In the genomic region with DNA sequence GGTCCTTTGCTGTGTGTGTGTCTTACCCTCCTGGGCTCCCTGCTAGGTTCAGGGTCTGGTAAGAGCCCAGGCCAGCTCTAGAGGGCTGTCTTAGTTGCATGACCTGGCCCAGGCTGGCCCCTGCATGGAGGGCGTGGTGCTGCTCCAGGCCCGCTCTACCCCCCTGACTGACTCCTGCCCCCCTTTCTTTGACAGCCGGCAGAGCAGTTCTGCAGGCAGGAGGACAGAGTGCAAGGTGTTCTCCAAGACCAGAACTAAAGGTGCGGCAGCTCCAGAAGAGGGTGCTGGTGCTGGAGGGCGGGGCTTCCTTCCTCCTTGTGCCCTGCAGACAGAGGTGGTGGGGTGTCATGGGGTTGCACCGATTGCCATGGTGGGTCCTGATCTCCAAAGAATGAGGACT, we compare ENCODE assay signal across 21 mouse cellular contexts. TPM values are rescaled to one million over a fixed set of nuclear protein-coding genes. Genes with fewer than 3 reads are reported as not detected.
A peak's percentile ranks its signal among the peaks of the same experiment; 100 is the strongest.
DNase-seq lines count a peak whose midpoint lies in the region; ATAC-seq and TF ChIP-seq lines count a peak whose summit lies in the region.
"Had no signal": no experiment of that assay in that cellular context is flagged by ENCODE, and none has a peak within 500 bp of the region (broad histone marks: within the 10 kb centered on the region; RNA-seq: fewer than 3 reads in every experiment).

No protein-coding gene starts in this region.

- TF ChIP-seq POLR2A in myocyte (IDR thresholded peaks at IDR 0.05; ENCODE audit: insufficient read length, low read depth), result no peak

- H3K9ac ChIP-seq in kidney, embryonic 15.5 days, result no peak overlapping the region
- H3K9ac ChIP-seq: hindbrain, embryonic 12.5 days; limb, embryonic 15.5 days; liver, embryonic 15.5 days; neural tube, embryonic 12.5 days had no signal

- H3K27ac ChIP-seq in kidney, embryonic 15.5 days, result no peak overlapping the region
- H3K27ac ChIP-seq: hindbrain, embryonic 12.5 days; left cerebral cortex, adult 2 months; limb, embryonic 15.5 days; liver, embryonic 15.5 days; neural tube, embryonic 12.5 days had no signal

- H3K27me3 ChIP-seq in kidney, embryonic 15.5 days, result no peaks in the 10 kb centered on the region
- H3K27me3 ChIP-seq in myocyte (ENCODE audit: control insufficient read depth, insufficient read depth, insufficient read length), result no peaks in the 10 kb centered on the region
- H3K27me3 ChIP-seq: hindbrain, embryonic 12.5 days; limb, embryonic 15.5 days; liver, embryonic 15.5 days; neural tube, embryonic 12.5 days had no signal

- no peak overlapping the region for H3K4me2 ChIP-seq in kidney, embryonic 15.5 days
- H3K4me2 ChIP-seq in myocyte (ENCODE audit: low read depth), result peak overlapping the region; percentile 49
- H3K4me2 ChIP-seq: hindbrain, embryonic 12.5 days; limb, embryonic 15.5 days; liver, embryonic 15.5 days; neural tube, embryonic 12.5 days had no signal

- H3K36me3 ChIP-seq in kidney, embryonic 15.5 days, result peaks cover 13% of the 10 kb centered on the region
- no peaks in the 10 kb centered on the region for H3K36me3 ChIP-seq in myocyte (ENCODE audit: control insufficient read depth, insufficient read depth)

- H3K79me2 ChIP-seq in myocyte (ENCODE audit: control insufficient read depth, insufficient read depth), result peaks cover 5% of the 10 kb centered on the region

- no peak overlapping the region for H3K4me3 ChIP-seq in kidney, embryonic 15.5 days (replicated peaks)
- H3K4me3 ChIP-seq in myocyte, result no peak overlapping the region
- H3K4me3 ChIP-seq: hindbrain, embryonic 12.5 days; left cerebral cortex, adult 2 months; limb, embryonic 15.5 days; liver, embryonic 15.5 days; neural tube, embryonic 12.5 days had no signal

- DNase-seq in kidney, adult 11 months, result peak; percentile 35
- DNase-seq in lung, postnatal 36 days, result peak; percentile 33
- no peak for DNase-seq in lung, postnatal 4 days
- no peak for DNase-seq in embryo, embryonic 9.5 days (ENCODE audit: extremely low spot score)
- DNase-seq: adrenal gland, postnatal 36 days; cerebellum, adult 9-10 months; left cerebral cortex, postnatal 4 days; lung, postnatal 10 days; midbrain, embryonic 14.5 days; right cerebral cortex, postnatal 14 days; thymus, adult 18-20 months; thymus, postnatal 36 days had no signal

- 81% methylated on average over 6 of the region's 6 CpGs for WGBS in kidney, embryonic 15.5 days

- peaks cover 19% of the 10 kb centered on the region for H3K4me1 ChIP-seq in kidney, embryonic 15.5 days
- H3K4me1 ChIP-seq: hindbrain, embryonic 12.5 days; neural tube, embryonic 12.5 days had no signal

- H3K9me3 ChIP-seq in kidney, embryonic 15.5 days (replicated peaks), result no peaks in the 10 kb centered on the region
- H3K9me3 ChIP-seq: hindbrain, embryonic 12.5 days; limb, embryonic 15.5 days; liver, embryonic 15.5 days; neural tube, embryonic 12.5 days had no signal

- no peak for ATAC-seq in kidney, embryonic 15.5 days (replicated peaks; ENCODE audit: low FRiP score)
- no peak for ATAC-seq in megakaryocyte, adult 5-6 weeks (ENCODE audit: poor library complexity, severe bottlenecking)

- no peak overlapping the region for H3ac ChIP-seq in myocyte (ENCODE audit: control insufficient read depth, insufficient read length)

TF ChIP-seq in myocyte, 11 proteins besides CTCF, POLR2A, EP300 and RAD21:
- no peak for TF ChIP-seq REST (IDR thresholded peaks at IDR 0.05; ENCODE audit: insufficient read depth, insufficient read length)
- TF ChIP-seq E2F4 (IDR thresholded peaks at IDR 0.05; ENCODE audit: insufficient read depth), result no peak
- TF ChIP-seq MYOD1 (IDR thresholded peaks at IDR 0.05; ENCODE audit: control insufficient read depth in 1 of 3, insufficient read length in 2 of 3, low read depth in 2 of 3), result no peak
- no peak for TF ChIP-seq USF1 (IDR thresholded peaks at IDR 0.05; ENCODE audit: low read depth)
- no peak for TF ChIP-seq SRF (IDR thresholded peaks at IDR 0.05; ENCODE audit: control insufficient read depth, insufficient read length, low read depth)
- no peak for TF ChIP-seq TCF12 (IDR thresholded peaks at IDR 0.05; ENCODE audit: insufficient read depth, poor library complexity, severe bottlenecking)
- TF ChIP-seq MAX (IDR thresholded peaks at IDR 0.05; ENCODE audit: low read depth), result no peak
- no peak for TF ChIP-seq MYOG (IDR thresholded peaks at IDR 0.05; ENCODE audit: control insufficient read depth in 1 of 3, insufficient read depth in 1 of 3, insufficient read length in 2 of 3, low read depth in 2 of 3)
- TF ChIP-seq TCF3 (IDR thresholded peaks at IDR 0.05; ENCODE audit: insufficient read length, low read depth), result no peak
- TF ChIP-seq CEBPB (IDR thresholded peaks at IDR 0.05; ENCODE audit: insufficient read depth, poor library complexity, severe bottlenecking), result no peak
- TF ChIP-seq POLR2AphosphoS2 (IDR thresholded peaks at IDR 0.05; ENCODE audit: insufficient read length, low read depth), result no peak

RNA-seq across cellular contexts. Expression of gene Mok, which starts 44.0 kb away (rescaled TPM):
- 6.2 and 7.8 TPM in 2 replicates for polyA plus RNA-seq in kidney, embryonic 15.5 days (2015; fragmentation: Nextera tagmentation; extraction: Ambion mirVana)
- 3.3 TPM for polyA plus RNA-seq in myocyte (2012; fragmentation: generic; extraction: Trizol)
- 1.5 and 1.6 TPM in 2 replicates for total RNA-seq in megakaryocyte, adult 5-6 weeks (2015)
- total RNA-seq in megakaryocyte, adult 5-6 weeks (2017), result 1.4 and 1.6 TPM in 2 replicates
- total RNA-seq: common myeloid progenitor, adult 5-6 weeks had no signal

RNA-seq across cellular contexts. Expression of gene Zfp839, which starts 53.3 kb away (rescaled TPM):
- 6.1 and 6.4 TPM in 2 replicates for polyA plus RNA-seq in kidney, embryonic 15.5 days (2015; fragmentation: Nextera tagmentation; extraction: Ambion mirVana)
- 3.1 TPM for polyA plus RNA-seq in myocyte (2012; fragmentation: generic; extraction: Trizol)
- total RNA-seq in megakaryocyte, adult 5-6 weeks (2015), result 3.3 and 4.5 TPM in 2 replicates
- 5.5 and 6.2 TPM in 2 replicates for total RNA-seq in megakaryocyte, adult 5-6 weeks (2017)

RNA-seq across cellular contexts. Expression of gene Wdr20, which starts 59.0 kb away (rescaled TPM):
- 23.8 and 24.4 TPM in 2 replicates for polyA plus RNA-seq in kidney, embryonic 15.5 days (2015; fragmentation: Nextera tagmentation; extraction: Ambion mirVana)
- 13.9 TPM for polyA plus RNA-seq in myocyte (2012; fragmentation: generic; extraction: Trizol)
- total RNA-seq in megakaryocyte, adult 5-6 weeks (2015), result 24.2 and 24.7 TPM in 2 replicates
- total RNA-seq in megakaryocyte, adult 5-6 weeks (2017), result 28.5 and 37.5 TPM in 2 replicates

Comparison
In these comparisons a context has a peak if more than half of its experiments do, and no peak if none do; other contexts are left out.
1. DNase-seq: peak in kidney, adult 11 months (single experiment) and lung, postnatal 36 days (single experiment); none in lung, postnatal 4 days (0 of 2) and embryo, embryonic 9.5 days (single experiment).